Mouse (Mus musculus): ENCODE measurements around the gene Slc9a3r1. TPM values are rescaled to one million over a fixed set of nuclear protein-coding genes. Genes with fewer than 3 reads are reported as not detected.

The Slc9a3r1 gene
- 28.3 and 36.0 TPM in 2 replicates for polyA plus RNA-seq (2015; fragmentation: Nextera tagmentation; extraction: Ambion mirVana)

DNA sequence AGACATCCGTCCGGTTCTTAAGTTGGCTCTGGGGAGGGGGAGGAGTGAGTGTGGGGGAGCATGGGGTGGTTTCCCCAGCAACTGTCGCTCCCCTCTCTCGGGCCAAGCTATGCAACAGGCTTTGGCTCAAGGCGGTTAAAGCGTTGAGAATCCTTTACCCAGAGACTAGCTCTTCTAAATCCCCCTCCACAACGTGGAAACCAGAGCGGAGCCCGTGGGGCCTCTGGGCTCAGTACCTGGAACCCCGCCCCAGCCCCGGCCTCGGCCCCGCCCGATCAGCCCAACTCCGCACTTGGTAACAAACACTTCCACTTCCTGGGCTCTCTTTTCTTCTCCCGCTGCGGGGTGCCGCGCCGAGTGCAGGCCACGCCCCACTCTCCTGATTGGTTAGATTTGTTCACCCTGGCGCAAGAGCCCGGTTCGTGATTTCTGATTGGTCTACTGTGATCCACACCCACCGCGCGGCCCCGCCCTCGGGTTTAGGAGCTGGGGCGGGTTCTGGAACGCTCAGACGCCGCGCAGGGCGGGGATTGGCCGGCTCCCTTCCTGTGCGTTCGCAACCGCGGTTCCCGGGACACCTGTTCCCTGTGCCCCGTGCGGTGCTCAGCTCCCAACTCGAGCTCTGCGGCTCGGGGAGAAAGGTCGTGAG is at the start of gene Slc9a3r1:
Slc9a3r1 (plus strand) TSS at position 510 of the 649 bp plus-strand sequence.
- no peaks in the 10 kb centered on the region for H3K9me3 ChIP-seq
- H3K4me2 ChIP-seq, result peak within 1 kb of the TSS; percentile 90
- H3K9ac ChIP-seq, result peak within 1 kb of the TSS; percentile 62
- H3K36me3 ChIP-seq, result no peaks in the 10 kb centered on the region
- H3K4me1 ChIP-seq, result peaks cover 38% of the 10 kb centered on the region
- peak; percentile 93 for ATAC-seq (ENCODE audit: insufficient number of reproducible peaks, insufficient read depth, low FRiP score, low TSS enrichment, low read depth)
- peaks cover 72% of the 10 kb centered on the region for H3K27me3 ChIP-seq
- under 1% methylated on average over 47 of the region's 47 CpGs for WGBS
- peak within 1 kb of the TSS; percentile 51 for H3K27ac ChIP-seq
- peak within 1 kb of the TSS; percentile 59 for H3K4me3 ChIP-seq

DNA sequence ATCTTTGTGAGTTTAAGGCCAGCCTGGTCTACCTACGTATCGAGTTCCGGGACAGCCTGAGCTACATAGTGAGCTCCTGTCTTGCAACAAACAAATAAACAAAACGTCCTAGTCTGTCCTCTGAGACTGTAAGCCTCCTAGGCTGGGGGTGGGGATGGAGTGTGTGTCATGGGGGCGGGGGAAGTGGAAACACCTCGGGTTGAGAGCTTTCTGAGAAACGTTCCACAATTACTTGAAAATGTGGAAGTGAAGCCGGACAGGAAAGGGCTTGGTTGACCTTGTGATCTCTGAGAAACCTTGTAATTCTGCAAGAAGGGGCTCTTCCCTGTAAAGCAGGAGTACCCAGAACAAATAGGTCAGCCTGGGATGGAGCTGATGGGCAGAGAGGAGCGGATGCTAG is 43.7 kb upstream of the Slc9a3r1 start:
- no peak overlapping the region for H3K4me2 ChIP-seq
- H3K27ac ChIP-seq, result no peak overlapping the region
- no peaks in the 10 kb centered on the region for H3K27me3 ChIP-seq
- H3K9me3 ChIP-seq, result no peaks in the 10 kb centered on the region
- 57% methylated on average over 9 of the region's 9 CpGs for WGBS
- H3K9ac ChIP-seq, result no peak overlapping the region
- H3K36me3 ChIP-seq, result no peaks in the 10 kb centered on the region
- no peaks in the 10 kb centered on the region for H3K4me1 ChIP-seq
- H3K4me3 ChIP-seq, result no peak overlapping the region
- ATAC-seq (ENCODE audit: insufficient number of reproducible peaks, insufficient read depth, low FRiP score, low TSS enrichment, low read depth), result no peak

DNA sequence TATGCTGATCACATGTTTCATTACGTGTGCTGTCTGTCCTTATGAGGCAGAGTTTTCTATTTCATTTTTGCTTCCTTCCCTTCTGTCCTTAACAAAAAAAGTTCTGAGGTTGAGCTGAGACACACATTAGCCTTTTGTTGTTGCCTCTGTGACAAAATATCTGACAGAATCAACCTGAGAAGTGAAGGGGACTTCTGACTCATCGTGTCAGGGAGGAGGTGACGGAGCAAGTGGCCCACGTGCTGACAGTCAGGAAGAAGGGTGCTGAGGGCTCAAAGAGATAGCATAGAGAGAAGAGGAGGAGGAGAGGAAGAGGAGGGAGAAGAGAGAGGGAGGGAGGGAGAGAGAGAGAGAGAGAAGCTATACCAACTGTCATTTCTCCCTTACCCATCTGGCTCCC is 34.7 kb upstream of the Slc9a3r1 start:
- no peak overlapping the region for H3K4me3 ChIP-seq
- H3K27me3 ChIP-seq, result no peaks in the 10 kb centered on the region
- no peaks in the 10 kb centered on the region for H3K36me3 ChIP-seq
- no peak overlapping the region for H3K9ac ChIP-seq
- WGBS, result 82% methylated on average over 4 of the region's 4 CpGs
- H3K27ac ChIP-seq, result no peak overlapping the region
- no peaks in the 10 kb centered on the region for H3K4me1 ChIP-seq
- no peaks in the 10 kb centered on the region for H3K9me3 ChIP-seq
- H3K4me2 ChIP-seq, result no peak overlapping the region
- ATAC-seq (ENCODE audit: insufficient number of reproducible peaks, insufficient read depth, low FRiP score, low TSS enrichment, low read depth), result no peak

DNA sequence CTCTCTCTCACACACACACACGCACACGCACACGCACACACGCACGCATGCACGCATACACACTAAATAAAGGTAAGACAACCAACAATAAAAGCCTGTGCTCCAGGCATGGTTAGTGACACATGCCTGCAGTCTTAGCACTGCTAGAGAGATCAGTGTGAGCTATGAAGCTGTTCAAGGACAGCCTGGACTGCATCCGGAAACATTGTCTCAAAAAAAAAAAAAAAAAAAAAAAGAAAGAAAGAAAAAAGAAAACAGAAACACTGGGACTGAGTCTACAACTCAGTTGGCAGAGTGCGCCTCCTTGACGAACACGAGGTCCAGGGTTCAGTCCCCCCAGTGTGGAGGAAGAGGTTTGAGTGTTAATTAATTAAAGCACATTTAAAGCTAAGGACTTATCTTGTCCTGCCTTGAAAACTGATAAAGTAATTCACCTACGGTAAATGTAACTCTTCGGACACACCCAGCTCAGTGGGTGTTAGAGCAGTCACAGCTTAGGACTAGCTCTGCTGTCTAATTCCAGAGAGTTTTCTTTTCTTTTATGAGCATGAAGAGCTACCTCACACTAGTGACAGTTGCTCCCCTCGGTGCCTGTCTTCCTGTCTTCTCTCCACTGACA is 33.5 kb upstream of the Slc9a3r1 start:
- ATAC-seq (ENCODE audit: insufficient number of reproducible peaks, insufficient read depth, low FRiP score, low TSS enrichment, low read depth), result no peak
- H3K4me2 ChIP-seq, result no peak overlapping the region
- H3K9me3 ChIP-seq, result no peaks in the 10 kb centered on the region
- H3K4me1 ChIP-seq, result no peaks in the 10 kb centered on the region
- no peak overlapping the region for H3K4me3 ChIP-seq
- H3K27me3 ChIP-seq, result no peaks in the 10 kb centered on the region
- WGBS, result 91% methylated on average over 13 of the region's 13 CpGs
- no peak overlapping the region for H3K9ac ChIP-seq
- no peak overlapping the region for H3K27ac ChIP-seq
- H3K36me3 ChIP-seq, result no peaks in the 10 kb centered on the region

DNA sequence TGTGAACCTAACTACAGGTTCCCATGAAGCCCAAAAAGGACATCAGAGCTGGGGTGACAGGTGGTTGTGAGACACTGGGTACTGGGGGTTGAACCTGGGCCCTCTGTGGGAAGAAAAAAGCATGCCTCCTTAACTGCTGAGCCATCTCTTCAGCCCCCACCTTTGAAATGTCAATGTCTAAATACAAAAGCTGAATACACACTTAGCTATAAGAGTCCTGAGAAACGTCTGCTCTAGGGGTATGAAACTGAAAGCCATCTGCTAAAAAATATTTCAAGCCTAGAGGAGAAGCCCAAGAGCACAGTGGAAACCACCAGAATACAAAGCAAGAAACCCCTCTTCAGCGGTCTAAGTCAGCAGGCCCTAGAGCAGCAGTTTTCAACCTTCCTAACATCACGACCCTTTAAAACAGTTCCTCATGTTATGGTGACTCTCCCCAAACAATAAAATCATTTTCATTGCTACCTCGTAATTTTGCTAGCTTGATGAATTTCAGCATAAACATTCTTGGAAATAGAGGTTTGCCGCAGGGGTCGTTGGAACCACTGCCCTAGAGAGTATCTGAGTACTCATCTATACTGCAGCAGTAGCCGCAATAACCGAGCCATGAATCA is 31.3 kb upstream of the Slc9a3r1 start:
- no peak overlapping the region for H3K4me3 ChIP-seq
- no peak overlapping the region for H3K4me2 ChIP-seq
- no peaks in the 10 kb centered on the region for H3K4me1 ChIP-seq
- WGBS, result 81% methylated on average over 8 of the region's 8 CpGs
- H3K27me3 ChIP-seq, result no peaks in the 10 kb centered on the region
- ATAC-seq (ENCODE audit: insufficient number of reproducible peaks, insufficient read depth, low FRiP score, low TSS enrichment, low read depth), result no peak
- no peak overlapping the region for H3K27ac ChIP-seq
- no peaks in the 10 kb centered on the region for H3K9me3 ChIP-seq
- no peak overlapping the region for H3K9ac ChIP-seq
- no peaks in the 10 kb centered on the region for H3K36me3 ChIP-seq

DNA sequence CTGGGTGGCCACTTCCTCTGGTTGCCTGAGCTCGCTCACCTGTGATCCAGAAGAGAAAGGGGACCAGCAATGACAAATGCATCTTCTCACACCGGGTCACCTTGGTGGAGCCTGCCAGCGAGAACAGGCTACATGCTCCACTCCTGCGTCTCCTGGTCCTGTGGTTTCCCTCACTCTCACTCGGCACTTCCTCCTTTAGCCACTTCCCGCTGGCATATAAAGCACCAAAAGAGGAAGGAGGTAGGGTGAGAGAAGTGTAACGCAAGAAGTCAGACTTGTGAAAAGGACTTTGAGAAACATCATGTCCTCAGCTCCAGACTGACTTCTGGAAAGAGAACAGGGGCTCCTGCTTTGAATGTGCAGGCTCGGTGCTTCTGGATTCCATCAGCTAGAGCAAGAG is 29.3 kb upstream of the Slc9a3r1 start, which contains the start of gene Cd300lf:
Cd300lf (minus strand) TSS at position 193 of the 400 bp plus-strand sequence.
- Histone ChIP-seq H3K4me2 (no peak within 1 kb of the TSS), H3K4me1 (no peaks in the 10 kb centered on the region), H3K4me3 (no peak within 1 kb of the TSS), H3K27me3 (no peaks in the 10 kb centered on the region), H3K9ac (no peak within 1 kb of the TSS), H3K9me3 (no peaks in the 10 kb centered on the region), H3K27ac (no peak within 1 kb of the TSS), H3K36me3 (no peaks in the 10 kb centered on the region)
- 83% methylated on average over 8 of the region's 8 CpGs for WGBS
- ATAC-seq (ENCODE audit: insufficient number of reproducible peaks, insufficient read depth, low FRiP score, low TSS enrichment, low read depth), result no peak

DNA sequence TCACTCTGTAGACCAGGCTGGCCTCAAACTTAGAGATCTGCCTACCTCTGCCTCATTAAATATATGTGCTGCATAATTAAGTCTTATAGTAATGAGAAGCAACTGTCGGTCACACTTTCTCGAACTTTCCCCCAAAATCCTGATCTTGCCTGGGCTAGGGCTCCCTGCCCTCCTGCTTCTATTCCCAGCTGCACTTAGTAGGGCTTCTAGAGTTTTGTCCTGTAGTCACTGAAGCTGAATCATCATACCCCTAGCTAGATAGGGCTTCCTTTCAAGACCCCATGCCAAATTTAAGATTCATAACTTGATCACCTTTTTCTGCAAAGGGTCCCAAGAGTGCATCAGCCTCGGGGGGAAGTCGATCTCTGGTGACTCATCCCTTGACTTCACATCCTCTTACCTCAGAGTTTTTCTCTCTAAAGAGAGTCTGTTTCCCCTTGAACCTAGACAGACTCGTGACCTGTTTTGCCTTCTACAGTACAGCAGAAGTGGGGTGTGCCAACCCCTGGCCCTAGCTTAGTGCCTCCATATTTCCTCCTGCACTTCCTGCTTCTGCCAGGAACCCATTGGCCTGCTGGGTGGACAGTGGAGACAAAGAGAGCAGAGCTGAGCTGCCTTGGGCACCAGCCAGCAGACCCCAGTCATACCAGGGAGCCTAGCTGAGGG is 24.4 kb upstream of the Slc9a3r1 start:
- Histone ChIP-seq H3K27ac (no peak overlapping the region), H3K4me1 (no peaks in the 10 kb centered on the region), H3K4me2 (no peak overlapping the region), H3K4me3 (no peak overlapping the region), H3K9ac (no peak overlapping the region), H3K27me3 (no peaks in the 10 kb centered on the region), H3K9me3 (no peaks in the 10 kb centered on the region), H3K36me3 (no peaks in the 10 kb centered on the region)
- 75% methylated on average over 5 of the region's 5 CpGs for WGBS
- ATAC-seq (ENCODE audit: insufficient number of reproducible peaks, insufficient read depth, low FRiP score, low TSS enrichment, low read depth), result no peak

DNA sequence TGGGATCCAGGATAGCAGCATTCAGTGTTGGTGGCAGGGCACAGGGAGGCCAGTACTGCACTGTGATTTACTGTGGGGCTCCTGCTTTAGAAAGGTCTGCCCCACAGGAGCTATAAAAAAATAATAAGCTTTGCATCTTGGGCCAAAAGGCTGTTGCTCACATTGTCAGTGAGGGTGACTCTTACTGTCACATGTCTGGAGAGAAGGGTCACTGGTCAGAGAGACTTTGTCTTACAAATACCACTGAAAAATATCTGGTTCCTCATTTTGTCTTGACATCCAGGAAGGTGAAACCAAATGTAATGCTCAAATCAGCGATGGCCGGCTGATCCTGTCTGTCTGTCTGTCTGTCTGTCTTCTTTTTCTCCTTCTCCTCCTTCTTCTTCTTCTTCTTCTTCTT is 21.2 kb upstream of the Slc9a3r1 start:
- no peak overlapping the region for H3K9ac ChIP-seq
- no peak overlapping the region for H3K27ac ChIP-seq
- no peak overlapping the region for H3K4me2 ChIP-seq
- WGBS, result 89% methylated on average over 2 of the region's 2 CpGs
- H3K27me3 ChIP-seq, result 0 out of 2 replicates have a peak, but pooled peaks cover 3% of the 10 kb centered on the region
- no peak for ATAC-seq (ENCODE audit: insufficient number of reproducible peaks, insufficient read depth, low FRiP score, low TSS enrichment, low read depth)
- no peaks in the 10 kb centered on the region for H3K9me3 ChIP-seq
- H3K4me3 ChIP-seq, result no peak overlapping the region
- H3K36me3 ChIP-seq, result no peaks in the 10 kb centered on the region
- H3K4me1 ChIP-seq, result no peaks in the 10 kb centered on the region

DNA sequence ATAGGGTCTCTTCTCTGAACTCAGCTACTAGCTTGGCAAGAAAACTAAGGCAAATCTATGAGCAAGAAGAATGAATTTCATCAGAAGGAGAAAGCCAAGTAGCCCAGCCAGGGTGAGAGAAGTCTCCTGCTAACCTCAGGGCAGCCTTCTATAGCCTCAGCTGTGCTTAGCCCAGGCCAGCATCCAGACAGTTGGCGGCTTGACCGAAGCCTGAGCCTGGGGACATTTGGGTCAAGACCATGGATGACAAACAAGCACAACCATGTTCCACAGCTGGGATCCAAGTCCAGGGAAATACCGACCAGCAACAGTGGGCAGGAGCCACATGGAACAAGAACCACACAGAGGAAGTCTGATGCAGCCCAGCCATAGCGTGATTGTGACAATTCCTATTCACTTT is 15.3 kb upstream of the Slc9a3r1 start:
- Histone ChIP-seq H3K27ac (no peak overlapping the region), H3K4me1 (peaks cover 13% of the 10 kb centered on the region), H3K9ac (no peak overlapping the region), H3K9me3 (peaks cover 3% of the 10 kb centered on the region; the same call in 1 of the 2 replicates), H3K4me2 (no peak overlapping the region), H3K4me3 (no peak overlapping the region), H3K36me3 (no peaks in the 10 kb centered on the region), H3K27me3 (peaks cover 8% of the 10 kb centered on the region)
- ATAC-seq (ENCODE audit: insufficient number of reproducible peaks, insufficient read depth, low FRiP score, low TSS enrichment, low read depth), result no peak
- 80% methylated on average over 4 of the region's 4 CpGs for WGBS

DNA sequence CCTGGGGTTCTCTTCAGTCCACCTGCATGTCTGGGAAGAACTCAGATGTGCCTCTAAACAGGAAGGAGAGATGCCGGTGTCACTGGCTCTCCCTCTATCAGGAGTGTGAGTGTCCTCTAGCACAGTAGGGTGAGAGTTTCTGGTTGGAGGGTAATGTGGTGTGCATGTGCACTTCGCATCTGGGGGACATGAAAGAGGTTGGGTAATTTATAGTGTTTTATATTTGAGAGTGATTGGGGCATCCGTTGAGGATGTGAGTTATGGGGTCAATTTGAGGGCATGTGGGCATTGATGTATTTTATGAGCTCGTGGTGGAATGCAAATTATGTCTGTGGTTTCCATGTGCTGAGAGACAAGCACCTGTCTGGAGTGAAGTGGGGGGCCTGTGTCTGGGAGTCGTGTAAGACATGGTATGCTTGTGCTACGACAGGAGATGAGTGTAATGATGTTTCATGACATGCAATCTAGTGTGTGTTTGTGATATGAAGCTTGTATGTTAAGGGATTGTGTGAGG is 12.3 kb upstream of the Slc9a3r1 start:
- Histone ChIP-seq H3K36me3 (no peaks in the 10 kb centered on the region), H3K4me3 (no peak overlapping the region), H3K4me1 (peaks cover 18% of the 10 kb centered on the region), H3K27me3 (peaks cover 34% of the 10 kb centered on the region), H3K27ac (no peak overlapping the region), H3K9me3 (peaks cover 3% of the 10 kb centered on the region; the same call in 1 of the 2 replicates), H3K4me2 (no peak overlapping the region), H3K9ac (no peak overlapping the region)
- 64% methylated on average over 6 of the region's 6 CpGs for WGBS
- ATAC-seq (ENCODE audit: insufficient number of reproducible peaks, insufficient read depth, low FRiP score, low TSS enrichment, low read depth), result no peak

DNA sequence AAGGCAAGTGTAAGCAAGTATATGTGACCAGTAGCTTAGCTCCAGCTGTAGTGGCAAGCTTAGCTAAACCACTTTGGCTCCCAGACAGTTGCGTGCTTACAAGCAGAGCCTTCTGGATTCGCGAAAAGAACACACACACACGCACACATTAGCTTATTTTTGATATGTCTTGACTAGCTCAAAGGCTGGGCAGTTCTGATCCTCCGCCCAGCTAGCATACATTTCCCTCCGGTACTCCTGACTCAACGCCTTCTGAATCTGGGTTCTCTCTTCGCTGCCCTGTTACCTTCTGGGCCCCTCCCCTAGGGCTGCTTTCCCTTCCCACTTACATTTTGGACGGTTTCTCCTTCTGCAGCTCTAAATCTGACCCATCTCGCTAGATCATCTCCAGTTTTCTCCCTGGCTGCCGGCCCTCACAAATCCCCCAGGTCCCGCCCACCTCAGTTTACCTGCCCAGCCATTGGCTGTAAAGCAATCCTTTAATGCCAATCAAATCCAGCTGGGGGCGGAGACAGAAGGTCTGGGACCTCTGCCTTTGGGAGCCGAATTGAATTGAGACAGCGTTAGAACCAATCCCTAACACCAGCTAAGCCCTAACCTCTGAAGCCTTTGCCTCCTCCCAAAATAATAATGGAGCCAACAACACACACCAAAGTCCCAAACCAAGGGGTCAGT is 11.2 kb upstream of the Slc9a3r1 start:
- Histone ChIP-seq H3K4me3 (peak overlapping the region; percentile 36), H3K27me3 (peaks cover 45% of the 10 kb centered on the region), H3K36me3 (no peaks in the 10 kb centered on the region), H3K4me1 (peaks cover 18% of the 10 kb centered on the region), H3K4me2 (peak overlapping the region; percentile 64), H3K27ac (no peak overlapping the region), H3K9ac (peak overlapping the region; percentile 61), H3K9me3 (peaks cover 3% of the 10 kb centered on the region; the same call in 1 of the 2 replicates)
- 4% methylated on average over 15 of the region's 15 CpGs for WGBS
- 0 out of 2 replicates have a peak, but pooled peaks have one; percentile 56 for ATAC-seq (ENCODE audit: insufficient number of reproducible peaks, insufficient read depth, low FRiP score, low TSS enrichment, low read depth)

Data from embryonic facial prominence, embryonic 13.5 days (tissue).